Mouse (Mus musculus): ENCODE measurements around the gene Rnf144b.

Rnf144b gene

DNA sequence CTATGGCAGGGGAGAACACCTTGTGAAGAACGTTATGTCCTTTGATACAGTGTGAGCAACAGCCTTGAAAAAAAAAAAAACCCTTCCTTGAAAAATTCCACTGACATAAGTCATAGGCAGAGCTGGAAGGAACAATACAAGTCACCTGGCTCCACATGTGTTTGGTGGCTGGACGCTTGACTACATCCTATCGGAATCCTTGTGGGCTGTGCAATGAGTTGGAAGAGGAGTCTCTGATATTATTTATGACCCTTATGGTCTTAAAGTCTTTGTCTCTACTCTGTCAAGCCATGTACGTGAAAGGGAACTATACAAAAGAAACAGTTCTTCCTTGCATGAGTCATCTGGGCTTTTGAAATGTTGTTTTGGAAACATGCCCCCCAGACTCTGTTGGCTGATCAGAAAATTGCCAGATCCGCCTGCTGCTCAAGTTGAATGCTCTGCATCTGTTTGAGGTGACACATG lies 94.7 kb downstream of the Rnf144b start:
- in situ Hi-C loops (cut with MboI, MseI) = no loop called here

DNA sequence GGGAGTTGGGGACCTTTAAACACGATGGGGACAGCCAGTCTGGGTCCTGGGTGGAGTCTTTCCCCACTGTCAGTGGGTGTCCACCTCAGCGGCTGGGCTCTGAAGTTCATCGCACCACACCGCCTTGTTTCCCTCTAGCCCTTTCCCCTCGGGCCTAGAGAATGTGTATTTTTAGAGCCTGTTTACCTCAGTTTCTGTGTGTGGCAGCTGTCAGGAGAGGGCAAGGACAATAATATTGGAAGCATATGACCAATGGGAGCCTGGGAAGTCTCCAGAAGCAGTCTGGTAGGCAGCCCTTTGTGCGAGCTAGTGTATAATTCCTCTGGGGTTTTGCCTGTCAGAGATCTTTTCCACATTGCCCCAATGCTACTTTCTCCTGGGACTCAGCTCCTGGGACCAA lies 95.9 kb downstream of the Rnf144b start:
- in situ Hi-C loops (cut with MboI, MseI) = no loop called here

GRCm38 (mm10) chr13:47220426-47220825 lies 98.0 kb downstream of the Rnf144b start:
- in situ Hi-C loops (cut with MboI, MseI) = no loop called here

- in situ Hi-C loops (cut with MboI, MseI) = no loop called here
These were observed 101.4 kb downstream of the Rnf144b start for GRCm38 (mm10) chr13:47223576-47224538.

DNA sequence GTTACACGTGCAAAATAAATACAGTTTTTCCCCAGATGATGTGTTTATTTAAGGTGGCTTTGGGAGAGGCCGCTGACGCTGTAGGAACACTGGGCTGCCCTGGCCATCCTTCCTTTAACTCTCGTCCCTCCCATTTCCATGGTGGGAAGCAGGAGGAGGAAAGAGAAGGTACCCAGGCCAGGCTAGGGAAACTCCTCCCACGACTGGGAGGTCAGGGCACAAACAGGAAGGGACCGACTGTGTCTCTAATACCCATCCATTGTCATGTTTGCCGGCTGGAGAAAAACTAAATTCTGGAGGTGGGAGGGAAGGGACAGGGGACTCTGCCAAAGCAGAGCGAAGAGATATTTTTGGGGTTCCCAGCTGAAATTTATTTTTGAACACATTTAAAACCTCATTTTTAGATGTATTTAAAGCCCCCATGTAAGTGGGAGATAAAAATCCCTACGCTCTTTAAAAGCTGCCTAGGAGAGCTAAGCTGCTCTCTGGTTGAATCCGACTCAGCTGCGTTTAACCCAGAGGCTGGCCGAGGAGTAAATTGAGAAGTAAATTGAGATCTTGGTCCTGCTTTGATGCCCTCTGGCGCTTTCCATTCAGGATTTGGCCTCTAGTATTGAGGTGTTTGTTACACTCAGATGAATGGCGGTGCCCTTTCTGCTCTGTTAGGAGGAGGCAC lies 102.3 kb downstream of the Rnf144b start:
- in situ Hi-C loops (cut with MboI, MseI) = no loop called here

GRCm38 (mm10) chr13:47225324-47225697 lies 102.9 kb downstream of the Rnf144b start:
- in situ Hi-C loops (cut with MboI, MseI) = no loop called here

DNA sequence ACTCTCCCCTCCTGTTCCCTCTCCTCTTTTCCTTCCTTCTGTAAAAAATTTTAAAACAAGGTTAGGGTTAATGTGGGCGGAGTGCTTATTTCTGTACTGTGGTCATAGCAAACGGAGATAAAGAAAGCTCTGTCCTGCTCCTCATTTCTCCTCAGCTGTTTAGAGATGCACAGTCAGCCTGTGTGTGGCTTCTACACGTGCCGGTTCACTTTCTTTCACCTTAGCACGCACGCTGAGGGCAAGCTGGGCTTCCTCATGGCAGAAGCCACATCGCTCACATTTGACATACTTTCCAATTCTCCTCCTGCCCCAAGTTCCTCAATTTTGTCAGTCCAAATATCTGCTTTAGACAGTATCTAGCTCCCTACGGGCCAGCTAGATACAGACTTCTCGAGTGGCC lies 103.3 kb downstream of the Rnf144b start:
- in situ Hi-C loops (cut with MboI, MseI) = no loop called here

GRCm38 (mm10) chr13:47226521-47226920 lies 104.1 kb downstream of the Rnf144b start:
- in situ Hi-C loops (cut with MboI, MseI) = no loop called here

DNA sequence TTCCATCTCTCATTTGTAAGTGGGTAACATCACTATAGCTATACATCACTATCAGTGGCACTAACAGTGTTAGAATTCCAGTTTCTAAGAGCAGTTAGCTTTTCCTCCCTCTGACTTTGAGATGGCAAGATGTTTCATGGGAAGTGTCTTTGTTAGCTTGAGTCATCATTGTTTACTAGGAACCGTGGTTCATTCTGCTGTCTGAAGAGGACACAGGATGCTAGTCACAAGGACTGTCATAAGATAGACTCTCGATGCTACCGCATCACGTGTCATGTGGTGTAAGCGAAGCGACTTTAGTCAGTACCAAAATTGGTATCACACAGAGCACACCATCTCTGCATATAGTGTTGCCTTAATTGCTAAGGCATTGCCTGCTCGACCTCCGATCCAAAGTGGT lies 105.7 kb downstream of the Rnf144b start:
- in situ Hi-C loops (cut with MboI, MseI) = no loop called here

DNA sequence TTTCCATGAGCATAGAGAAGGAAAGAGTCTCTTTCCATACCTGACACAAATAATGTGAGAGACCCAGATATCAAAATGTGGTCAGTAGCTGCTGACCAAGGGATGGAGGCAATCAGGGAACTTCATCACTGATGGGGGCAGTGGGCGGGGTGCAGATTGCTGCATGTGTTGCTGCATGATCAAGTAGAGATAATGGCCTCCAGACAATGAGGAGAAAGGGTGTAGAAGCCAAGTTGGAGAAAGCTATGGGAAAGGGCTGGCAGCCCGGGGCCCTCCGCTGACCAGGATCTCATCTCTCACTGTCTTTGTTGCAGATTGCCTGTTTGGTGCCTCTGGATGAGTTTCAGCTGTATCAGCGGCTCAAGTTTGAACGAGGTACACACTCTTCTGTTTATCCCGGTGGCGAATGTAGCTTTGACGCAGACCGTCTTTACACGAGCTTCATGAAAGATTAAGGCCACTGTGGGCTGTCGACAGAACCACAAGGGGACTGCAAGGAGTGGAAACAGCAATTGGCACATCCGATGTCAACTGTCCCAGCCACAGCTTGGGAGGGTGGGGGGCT lies 106.3 kb downstream of the Rnf144b start:
- in situ Hi-C loops (cut with MboI, MseI) = no loop called here

DNA sequence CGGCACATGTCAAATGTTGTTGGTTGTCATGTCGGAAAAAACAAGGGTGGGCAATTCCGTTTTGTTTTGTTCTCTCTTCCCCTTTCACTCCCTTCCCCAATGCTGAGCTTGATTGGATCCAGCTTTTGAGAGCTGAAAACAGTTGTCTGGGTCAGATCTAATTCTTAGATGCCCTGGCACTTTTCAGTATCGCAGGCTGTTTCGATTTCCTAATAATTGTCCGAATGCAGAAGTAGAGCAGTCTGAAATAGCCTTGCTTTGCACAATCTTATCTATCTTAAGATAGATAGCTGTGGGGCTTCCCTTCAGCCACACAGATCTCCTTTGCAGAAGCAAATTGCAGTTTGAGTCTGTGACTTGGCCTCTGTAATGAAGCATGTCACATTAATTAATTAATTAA lies 109.7 kb downstream of the Rnf144b start:
- in situ Hi-C loops (cut with MboI, MseI) = no loop called here

DNA sequence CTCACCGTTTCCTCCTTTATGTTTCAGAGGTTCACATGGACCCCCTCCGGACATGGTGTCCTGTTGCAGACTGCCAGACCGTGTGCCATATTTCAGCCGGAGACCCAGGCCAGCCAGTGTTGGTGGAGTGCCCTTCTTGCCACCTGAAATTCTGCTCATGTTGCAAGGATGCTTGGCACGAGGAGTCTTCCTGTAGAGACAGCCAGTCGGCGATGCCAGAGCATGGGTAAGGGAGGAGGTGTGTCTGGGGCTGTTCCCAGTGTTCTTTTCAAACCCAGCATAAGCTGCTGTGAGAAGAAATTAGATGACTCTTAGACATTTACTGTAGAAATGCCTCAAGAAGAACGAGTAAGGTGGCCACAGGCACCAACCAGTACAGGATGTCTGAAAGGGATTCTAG lies 114.9 kb downstream of the Rnf144b start:
- in situ Hi-C loops (cut with MboI, MseI) = no loop called here

GRCm38 (mm10) chr13:47238131-47238530 lies 115.7 kb downstream of the Rnf144b start:
- in situ Hi-C loops (cut with MboI, MseI) = no loop called here

DNA sequence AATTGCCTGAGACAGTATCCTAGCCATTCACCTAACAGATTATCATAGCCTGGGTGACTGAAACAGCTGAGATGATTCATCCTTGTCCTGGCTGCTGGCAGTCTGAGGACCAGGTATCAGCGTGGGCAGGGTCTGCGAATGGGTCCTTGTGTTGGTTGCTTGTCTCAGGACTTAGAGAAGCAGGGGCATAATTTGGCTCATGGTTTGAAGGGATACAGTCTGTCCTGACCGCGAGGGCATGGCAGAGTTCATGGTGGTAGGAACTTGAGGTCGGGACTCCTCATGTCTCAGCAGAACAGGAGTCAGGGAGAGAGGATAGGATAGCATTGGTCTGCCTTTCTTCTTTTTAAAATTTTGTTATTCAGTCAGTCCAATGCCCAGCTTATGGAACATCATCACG lies 121.1 kb downstream of the Rnf144b start:
- in situ Hi-C loops (cut with MboI, MseI) = no loop called here

GRCm38 (mm10) chr13:47244771-47245170 lies 122.3 kb downstream of the Rnf144b start:
- in situ Hi-C loops (cut with MboI, MseI) = no loop called here

DNA sequence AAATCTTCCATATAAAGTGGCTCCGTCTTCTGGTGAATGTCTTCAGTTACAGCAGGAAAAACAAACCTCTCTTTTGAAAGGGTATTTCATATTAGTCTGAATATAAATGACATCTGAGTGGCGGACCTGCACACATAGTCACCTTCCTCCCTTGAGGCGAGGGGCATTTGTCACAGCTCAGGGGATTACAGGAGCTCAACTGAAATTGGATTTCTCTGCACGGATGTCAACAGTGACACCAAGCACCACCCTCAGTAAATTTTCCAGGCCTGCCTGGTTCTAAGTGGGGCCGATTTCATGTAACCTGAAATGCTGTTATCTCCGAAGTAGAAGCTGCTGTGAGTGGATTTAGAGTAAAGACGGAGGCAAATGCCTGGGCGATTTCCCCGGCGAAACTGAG lies 124.0 kb downstream of the Rnf144b start:
- in situ Hi-C loops (cut with MboI, MseI) = no loop called here

DNA sequence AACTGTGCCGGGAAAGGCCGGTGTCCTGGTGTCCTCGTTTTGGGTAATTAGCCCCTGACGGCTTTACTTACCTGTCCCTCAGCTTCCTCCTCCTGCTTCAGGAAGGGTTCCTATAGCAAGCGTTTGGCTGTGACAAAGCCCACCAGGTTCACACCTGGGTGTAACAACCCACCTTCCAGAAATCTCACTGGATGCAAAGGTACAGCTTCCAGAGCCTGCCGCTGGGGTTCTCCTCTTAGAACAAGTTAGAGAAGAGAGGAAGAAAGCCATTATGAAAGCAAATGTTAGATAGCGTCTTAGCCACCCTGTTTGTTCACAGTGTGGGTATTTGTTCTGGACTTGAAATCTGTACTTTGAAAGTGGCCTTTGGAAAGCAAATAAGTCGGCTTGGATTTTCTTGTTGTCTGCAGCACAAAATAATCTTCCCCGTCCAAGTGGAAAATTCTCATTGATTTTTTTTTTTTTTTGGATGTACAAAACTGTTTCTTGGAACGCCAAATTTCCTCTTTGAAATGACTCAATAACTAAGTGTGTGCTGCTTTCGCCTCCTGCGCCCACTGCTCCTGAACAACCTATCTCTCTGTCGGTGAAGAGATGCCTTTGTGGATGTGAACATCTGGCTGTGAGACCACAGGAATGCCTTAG lies 124.8 kb downstream of the Rnf144b start:
- in situ Hi-C loops (cut with MboI, MseI) = no loop called here

- in situ Hi-C loops (cut with MboI, MseI) = no loop called here
These were observed 126.0 kb downstream of the Rnf144b start for GRCm38 (mm10) chr13:47248289-47249010.

GRCm38 (mm10) chr13:47250615-47251014 lies 128.2 kb downstream of the Rnf144b start:
- in situ Hi-C loops (cut with MboI, MseI) = no loop called here

- in situ Hi-C loops (cut with MboI, MseI) = no loop called here
These were observed 128.8 kb downstream of the Rnf144b start for GRCm38 (mm10) chr13:47251114-47251764.

DNA sequence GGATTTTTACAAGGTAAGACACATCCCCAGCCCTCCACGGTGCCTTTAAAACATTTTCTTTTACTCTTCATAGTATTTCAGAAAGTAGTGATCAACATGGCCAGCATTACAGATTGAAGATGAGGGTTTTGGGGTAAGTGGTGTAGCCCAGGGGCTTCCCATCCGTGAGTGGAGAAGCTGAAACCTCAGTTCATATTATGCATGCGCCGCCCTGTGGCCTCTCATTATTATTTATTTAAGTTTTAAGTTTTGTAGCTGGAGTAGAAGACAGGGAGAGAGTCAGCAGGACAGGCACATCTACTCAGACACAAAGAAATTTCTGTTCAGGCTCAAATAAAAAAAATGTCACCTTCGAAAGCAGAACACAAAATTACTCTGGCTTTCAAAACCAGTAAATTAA lies 131.3 kb downstream of the Rnf144b start:
- in situ Hi-C loops (cut with MboI, MseI) = no loop called here
